Mouse (Mus musculus): ENCODE data around the gene Add2. TPM values are rescaled to one million over a fixed set of nuclear protein-coding genes. Genes with fewer than 3 reads are reported as not detected.

Gene Add2
- polyA plus RNA-seq, 1 experiment from 2014 or later: 230 TPM

- ATAC-seq (replicated peaks): peak; percentile 36; the same call in 1 of the 2 replicates
- Histone ChIP-seq H3K27ac (replicated peaks) (peak overlapping the region; percentile 92), H3K9ac (replicated peaks) (no peak overlapping the region)
Measured at GRCm38 (mm10) chr6:86069009-86069408, 40.5 kb downstream of the Add2 start.

GRCm38 (mm10) chr6:86069856-86070255 lies 41.4 kb downstream of the Add2 start:
- H3K9me3 ChIP-seq: no peaks in the 10 kb centered on the region
- no peaks in the 10 kb centered on the region for H3K27me3 ChIP-seq
- peaks cover 56% of the 10 kb centered on the region for H3K4me1 ChIP-seq
- ATAC-seq (replicated peaks): no peak
- no peaks in the 10 kb centered on the region for H3K36me3 ChIP-seq
- peak overlapping the region; percentile 92 for H3K27ac ChIP-seq (replicated peaks)
- no peak overlapping the region for H3K4me2 ChIP-seq (replicated peaks)
- no peak overlapping the region for H3K4me3 ChIP-seq
- 89% methylated on average over 3 of the region's 3 CpGs for WGBS
- no peak overlapping the region for H3K9ac ChIP-seq (replicated peaks)

More at GRCm38 (mm10) chr6:86069009-86069408, 40.5 kb downstream of the Add2 start:
- Histone ChIP-seq H3K36me3 (no peaks in the 10 kb centered on the region), H3K9me3 (no peaks in the 10 kb centered on the region), H3K27me3 (no peaks in the 10 kb centered on the region), H3K4me2 (replicated peaks) (no peak overlapping the region), H3K4me1 (peaks cover 62% of the 10 kb centered on the region), H3K4me3 (no peak overlapping the region)
- WGBS: 50% methylated on average over 5 of the region's 5 CpGs

- no peaks in the 10 kb centered on the region for H3K36me3 ChIP-seq
- peaks cover 55% of the 10 kb centered on the region for H3K4me1 ChIP-seq
- H3K4me2 ChIP-seq (replicated peaks): no peak overlapping the region
- no peak for ATAC-seq (replicated peaks)
- no peaks in the 10 kb centered on the region for H3K27me3 ChIP-seq
- H3K4me3 ChIP-seq: no peak overlapping the region
- no peaks in the 10 kb centered on the region for H3K9me3 ChIP-seq
- H3K27ac ChIP-seq (replicated peaks): peak overlapping the region; percentile 92
- 77% methylated on average over 7 of the region's 7 CpGs for WGBS
- H3K9ac ChIP-seq (replicated peaks): no peak overlapping the region
Measured at GRCm38 (mm10) chr6:86070277-86070676, 41.8 kb downstream of the Add2 start.

- no peak overlapping the region for H3K4me3 ChIP-seq
- H3K4me2 ChIP-seq (replicated peaks): no peak overlapping the region
- H3K36me3 ChIP-seq: no peaks in the 10 kb centered on the region
- H3K9me3 ChIP-seq: no peaks in the 10 kb centered on the region
- H3K27me3 ChIP-seq: no peaks in the 10 kb centered on the region
- no peak overlapping the region for H3K27ac ChIP-seq (replicated peaks)
- no peak for ATAC-seq (replicated peaks)
- 99% methylated on average over 3 of the region's 3 CpGs for WGBS
- H3K9ac ChIP-seq (replicated peaks): no peak overlapping the region
- H3K4me1 ChIP-seq: peaks cover 22% of the 10 kb centered on the region
Measured at GRCm38 (mm10) chr6:86073882-86074281, 45.4 kb downstream of the Add2 start.

GRCm38 (mm10) chr6:86074538-86075204 lies 46.2 kb downstream of the Add2 start:
- H3K27me3 ChIP-seq: no peaks in the 10 kb centered on the region
- peaks cover 16% of the 10 kb centered on the region for H3K4me1 ChIP-seq
- H3K9ac ChIP-seq (replicated peaks): no peak overlapping the region
- H3K4me3 ChIP-seq: no peak overlapping the region
- H3K36me3 ChIP-seq: no peaks in the 10 kb centered on the region
- H3K9me3 ChIP-seq: no peaks in the 10 kb centered on the region
- H3K27ac ChIP-seq (replicated peaks): no peak overlapping the region
- no peak overlapping the region for H3K4me2 ChIP-seq (replicated peaks)
- ATAC-seq (replicated peaks): no peak
- WGBS: 84% methylated on average over 8 of the region's 8 CpGs

GRCm38 (mm10) chr6:86076525-86076924 lies 48.0 kb downstream of the Add2 start:
- H3K4me3 ChIP-seq: no peak overlapping the region
- H3K4me1 ChIP-seq: peaks cover 5% of the 10 kb centered on the region; the same call in 1 of the 2 replicates
- no peak overlapping the region for H3K9ac ChIP-seq (replicated peaks)
- H3K9me3 ChIP-seq: no peaks in the 10 kb centered on the region
- no peak for ATAC-seq (replicated peaks)
- no peaks in the 10 kb centered on the region for H3K27me3 ChIP-seq
- no peak overlapping the region for H3K27ac ChIP-seq (replicated peaks)
- H3K36me3 ChIP-seq: no peaks in the 10 kb centered on the region
- no peak overlapping the region for H3K4me2 ChIP-seq (replicated peaks)
- WGBS: 96% methylated on average over 2 of the region's 2 CpGs

GRCm38 (mm10) chr6:86077880-86078279 lies 49.4 kb downstream of the Add2 start:
- 81% methylated on average over 5 of the region's 5 CpGs for WGBS
- H3K36me3 ChIP-seq: no peaks in the 10 kb centered on the region
- no peak overlapping the region for H3K27ac ChIP-seq (replicated peaks)
- peaks cover 5% of the 10 kb centered on the region; the same call in 1 of the 2 replicates for H3K4me1 ChIP-seq
- H3K27me3 ChIP-seq: no peaks in the 10 kb centered on the region
- H3K4me2 ChIP-seq (replicated peaks): no peak overlapping the region
- no peak overlapping the region for H3K4me3 ChIP-seq
- no peak overlapping the region for H3K9ac ChIP-seq (replicated peaks)
- no peak for ATAC-seq (replicated peaks)
- H3K9me3 ChIP-seq: no peaks in the 10 kb centered on the region

GRCm38 (mm10) chr6:86078361-86079010 lies 50.0 kb downstream of the Add2 start:
- WGBS: 86% methylated on average over 1 of the region's 1 CpGs
- Histone ChIP-seq H3K27ac (replicated peaks) (no peak overlapping the region), H3K27me3 (no peaks in the 10 kb centered on the region), H3K9me3 (no peaks in the 10 kb centered on the region), H3K9ac (replicated peaks) (no peak overlapping the region), H3K4me1 (peaks cover 5% of the 10 kb centered on the region; the same call in 1 of the 2 replicates), H3K4me3 (no peak overlapping the region), H3K36me3 (peaks cover 4% of the 10 kb centered on the region; the same call in 1 of the 2 replicates), H3K4me2 (replicated peaks) (no peak overlapping the region)
- 0 out of 2 replicates have a peak, but pooled peaks have one; percentile 2 for ATAC-seq (replicated peaks)

GRCm38 (mm10) chr6:86079323-86079722 lies 50.8 kb downstream of the Add2 start:
- H3K9me3 ChIP-seq: no peaks in the 10 kb centered on the region
- no peak overlapping the region for H3K27ac ChIP-seq (replicated peaks)
- no peaks in the 10 kb centered on the region for H3K27me3 ChIP-seq
- no peak for ATAC-seq (replicated peaks)
- peaks cover 10% of the 10 kb centered on the region for H3K36me3 ChIP-seq
- H3K4me3 ChIP-seq: no peak overlapping the region
- no peak overlapping the region for H3K9ac ChIP-seq (replicated peaks)
- H3K4me2 ChIP-seq (replicated peaks): no peak overlapping the region
- H3K4me1 ChIP-seq: peaks cover 5% of the 10 kb centered on the region; the same call in 1 of the 2 replicates

GRCm38 (mm10) chr6:86085518-86085917 lies 57.0 kb downstream of the Add2 start:
- H3K36me3 ChIP-seq: peaks cover 30% of the 10 kb centered on the region
- ATAC-seq (replicated peaks): no peak

GRCm38 (mm10) chr6:86086851-86087571 lies 58.5 kb downstream of the Add2 start:
- 69% methylated on average over 9 of the region's 9 CpGs for WGBS
- H3K36me3 ChIP-seq: peaks cover 36% of the 10 kb centered on the region
- H3K27me3 ChIP-seq: no peaks in the 10 kb centered on the region
- H3K9ac ChIP-seq (replicated peaks): no peak overlapping the region
- H3K9me3 ChIP-seq: no peaks in the 10 kb centered on the region
- peak overlapping the region; percentile 63 for H3K27ac ChIP-seq (replicated peaks)
- H3K4me3 ChIP-seq: no peak overlapping the region
- no peak overlapping the region for H3K4me2 ChIP-seq (replicated peaks)
- ATAC-seq (replicated peaks): peak; percentile 57; the same call in 1 of the 2 replicates
- peaks cover 8% of the 10 kb centered on the region for H3K4me1 ChIP-seq

More at GRCm38 (mm10) chr6:86085518-86085917, 57.0 kb downstream of the Add2 start:
- Histone ChIP-seq H3K9me3 (no peaks in the 10 kb centered on the region), H3K27me3 (no peaks in the 10 kb centered on the region), H3K9ac (replicated peaks) (no peak overlapping the region), H3K4me2 (replicated peaks) (no peak overlapping the region), H3K4me1 (peaks cover 8% of the 10 kb centered on the region), H3K27ac (replicated peaks) (no peak overlapping the region), H3K4me3 (no peak overlapping the region)
- 67% methylated on average over 6 of the region's 6 CpGs for WGBS

- no peak overlapping the region for H3K9ac ChIP-seq (replicated peaks)
- no peak overlapping the region for H3K4me3 ChIP-seq
- H3K36me3 ChIP-seq: peaks cover 42% of the 10 kb centered on the region
- H3K27ac ChIP-seq (replicated peaks): peak overlapping the region; percentile 24; the same call in 1 of the 2 replicates
- ATAC-seq (replicated peaks): no peak
- H3K9me3 ChIP-seq: no peaks in the 10 kb centered on the region
- no peak overlapping the region for H3K4me2 ChIP-seq (replicated peaks)
- WGBS: 31% methylated on average over 3 of the region's 3 CpGs
- H3K4me1 ChIP-seq: peaks cover 8% of the 10 kb centered on the region
- H3K27me3 ChIP-seq: no peaks in the 10 kb centered on the region
Measured at GRCm38 (mm10) chr6:86087813-86088212, 59.3 kb downstream of the Add2 start.
